Mouse (Mus musculus): ENCODE data around the gene Fam160b1. TPM values are rescaled to one million over a fixed set of nuclear protein-coding genes. Genes with fewer than 3 reads are reported as not detected.

The Fam160b1 gene
- total and polyA plus RNA-seq, 3 experiments, result 4.4 to 7.7 (median 4.8) TPM

DNA sequence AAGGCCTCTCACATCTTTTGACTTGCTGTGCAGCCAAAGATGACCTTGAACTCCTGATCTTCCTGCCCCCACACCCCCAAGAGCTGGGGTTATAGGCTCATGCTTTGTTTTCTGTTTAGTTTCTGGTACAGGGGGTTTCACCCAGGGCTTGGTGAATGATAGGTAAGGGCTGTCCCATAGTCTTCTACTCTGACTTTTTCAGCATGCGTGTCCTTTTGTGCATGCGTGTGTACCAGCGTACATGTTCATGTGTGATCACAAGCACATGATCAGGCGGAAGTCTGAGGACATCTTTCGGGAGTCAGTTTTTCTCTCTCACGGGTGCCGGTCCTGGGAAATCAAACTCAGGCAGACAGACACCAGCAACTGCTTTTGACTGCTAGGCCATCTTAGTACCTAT, 3.1 kb downstream of the Fam160b1 start:
- TF ChIP-seq CHD1 (IDR thresholded peaks at IDR 0.05; ENCODE audit: low read depth, low read length), result no peak
- TF ChIP-seq E2F4 (IDR thresholded peaks at IDR 0.05; ENCODE audit: insufficient replicate concordance, low read depth, low read length), result no peak
- no peak for TF ChIP-seq POLR2AphosphoS2 (IDR thresholded peaks at IDR 0.05; ENCODE audit: low read depth, low read length)
- no peak for TF ChIP-seq MAFK (IDR thresholded peaks at IDR 0.05; ENCODE audit: insufficient replicate concordance, low read length)
- TF ChIP-seq RAD21 (IDR thresholded peaks at IDR 0.05; ENCODE audit: low read depth, low read length), result no peak
- TF ChIP-seq ETS1 (conservative IDR thresholded peaks at IDR 0.05; ENCODE audit: low read depth, low read length), result no peak
- no peak for TF ChIP-seq ELF1 (IDR thresholded peaks at IDR 0.05; ENCODE audit: low read depth, low read length)
- no peak for TF ChIP-seq ZC3H11A (IDR thresholded peaks at IDR 0.05; ENCODE audit: low read depth, low read length)
- TF ChIP-seq MAZ (IDR thresholded peaks at IDR 0.05; ENCODE audit: low read depth, low read length), result no peak
- TF ChIP-seq RCOR1 (conservative IDR thresholded peaks at IDR 0.05; ENCODE audit: low read depth, low read length), result no peak
- no peak for TF ChIP-seq MEF2A (IDR thresholded peaks at IDR 0.05; ENCODE audit: borderline replicate concordance, low read depth, low read length)
- no peak for TF ChIP-seq CTCF (conservative IDR thresholded peaks at IDR 0.05 in 1 of 2, IDR thresholded peaks at IDR 0.05 in 1 of 2; ENCODE audit: low read depth in 2 of 2, low read length in 2 of 2)
- no peak for TF ChIP-seq UBTF (IDR thresholded peaks at IDR 0.05; ENCODE audit: low read depth, low read length)
- TF ChIP-seq USF2 (conservative IDR thresholded peaks at IDR 0.05; ENCODE audit: low read depth, low read length), result no peak
- TF ChIP-seq CHD2 (IDR thresholded peaks at IDR 0.05; ENCODE audit: low read length), result no peak
- TF ChIP-seq HCFC1 (IDR thresholded peaks at IDR 0.05; ENCODE audit: low read depth, low read length), result no peak
- Histone ChIP-seq H3K9me3 (replicated peaks; ENCODE audit: low read length) (no peaks in the 10 kb centered on the region), H3K27me3 (replicated peaks) (no peaks in the 10 kb centered on the region), H3K4me1 (ENCODE audit: control insufficient read depth in 1 of 2, insufficient read depth in 2 of 2) (peaks cover 5 to 27% of the 10 kb centered on the region in 2 experiments; a peak in 2 of 4 replicates), H3K36me3 (replicated peaks in 1 of 2; ENCODE audit: control insufficient read depth in 1 of 2, insufficient read depth in 1 of 2, low read length in 1 of 2) (peaks cover under 1 to 38% of the 10 kb centered on the region in 2 experiments), H3K79me2 (replicated peaks; ENCODE audit: control insufficient read depth, extremely low read depth, insufficient read depth, poor library complexity, severe bottlenecking) (peaks cover 57% of the 10 kb centered on the region), H3K4me3 (replicated peaks in 1 of 3; ENCODE audit: low read depth in 2 of 3, low read length in 2 of 3, poor library complexity in 1 of 3) (no peak overlapping the region), H3K27ac (ENCODE audit: insufficient read depth, low read depth) (no peak overlapping the region), H3K4me2 (ENCODE audit: insufficient read depth, low read depth, poor library complexity, severe bottlenecking) (no peak overlapping the region), H3K9ac (ENCODE audit: insufficient read depth, low read depth) (no peak overlapping the region)
- in situ Hi-C loops (cut with MboI; ENCODE audit: low pct_ligation_motif_present, low pct_unique_long_range_greater_than_20kb, low sequenced_read_pairs), result no loop called here
- dilution Hi-C loops (cut with MboI; ENCODE audit: extremely low pct_ligation_motif_present, extremely low pct_unique_long_range_greater_than_20kb, low sequenced_read_pairs), result no loop called here
- no peak for DNase-seq (ENCODE audit: extremely low read depth)

DNA sequence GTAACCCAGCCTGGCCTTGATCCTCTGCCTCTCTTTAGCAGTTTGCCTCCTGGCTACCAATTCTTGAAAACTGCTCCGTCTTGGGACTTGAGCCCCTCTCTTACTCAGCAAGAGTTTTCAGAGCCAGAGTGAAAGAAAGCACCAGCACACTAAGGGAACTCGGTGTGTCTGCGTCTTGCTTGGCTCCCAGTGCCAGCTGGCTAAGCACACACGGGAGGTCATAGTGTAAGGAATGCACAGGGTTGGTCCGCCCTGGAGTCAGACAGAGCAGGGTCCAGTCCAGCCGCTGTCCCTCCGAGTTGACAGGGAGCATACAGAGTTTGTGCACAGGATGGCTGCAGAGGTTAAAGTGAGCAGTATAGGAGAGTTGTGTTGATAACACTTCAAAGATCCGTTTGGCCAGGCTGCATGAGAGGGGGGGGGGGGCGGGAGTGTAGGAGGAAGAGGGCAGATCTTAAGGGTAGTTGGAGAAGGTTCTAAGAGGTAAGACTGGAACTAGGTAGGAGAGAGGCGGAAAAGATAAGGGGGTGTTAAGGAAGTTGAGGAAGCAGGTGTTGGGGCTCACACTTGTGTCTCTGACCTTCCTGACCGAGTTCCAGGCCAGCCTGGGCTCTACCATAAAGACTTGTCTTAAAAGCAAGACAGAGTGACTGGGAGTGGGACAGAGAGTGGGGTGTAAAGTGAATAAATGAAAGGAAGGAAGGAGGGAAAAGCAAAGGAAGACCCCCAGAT, 4.6 kb downstream of the Fam160b1 start:
- H3K4me1 ChIP-seq (ENCODE audit: control insufficient read depth in 1 of 2, insufficient read depth in 2 of 2), result peaks cover 5 to 27% of the 10 kb centered on the region in 2 experiments; a peak in 2 of 4 replicates
- dilution Hi-C loops (cut with MboI; ENCODE audit: extremely low pct_ligation_motif_present, extremely low pct_unique_long_range_greater_than_20kb, low sequenced_read_pairs) (no loop called here), in situ Hi-C loops (cut with MboI; ENCODE audit: low pct_ligation_motif_present, low pct_unique_long_range_greater_than_20kb, low sequenced_read_pairs) (no loop called here)
- H3K4me3 ChIP-seq (replicated peaks in 1 of 3; ENCODE audit: low read depth in 2 of 3, low read length in 2 of 3, poor library complexity in 1 of 3), result no peak overlapping the region
- DNase-seq (ENCODE audit: extremely low read depth), result no peak
- no peak overlapping the region for H3K4me2 ChIP-seq (ENCODE audit: insufficient read depth, low read depth, poor library complexity, severe bottlenecking)
- TF ChIP-seq E2F4 (IDR thresholded peaks at IDR 0.05; ENCODE audit: insufficient replicate concordance, low read depth, low read length), result no peak
- no peak for TF ChIP-seq RCOR1 (conservative IDR thresholded peaks at IDR 0.05; ENCODE audit: low read depth, low read length)
- TF ChIP-seq UBTF (IDR thresholded peaks at IDR 0.05; ENCODE audit: low read depth, low read length), result no peak
- TF ChIP-seq MYC (IDR thresholded peaks at IDR 0.05; ENCODE audit: low read depth, low read length), result no peak
- no peak for TF ChIP-seq SMC3 (IDR thresholded peaks at IDR 0.05; ENCODE audit: low read depth, low read length)
- TF ChIP-seq ZKSCAN1 (IDR thresholded peaks at IDR 0.05; ENCODE audit: borderline replicate concordance, low read depth, low read length), result no peak
- TF ChIP-seq ETS1 (conservative IDR thresholded peaks at IDR 0.05; ENCODE audit: low read depth, low read length), result no peak
- no peak for TF ChIP-seq GABPA (IDR thresholded peaks at IDR 0.05; ENCODE audit: insufficient replicate concordance, low read depth, low read length)
- no peak for TF ChIP-seq NRF1 (IDR thresholded peaks at IDR 0.05; ENCODE audit: low read depth, low read length)
- TF ChIP-seq SIN3A (IDR thresholded peaks at IDR 0.05; ENCODE audit: low read length), result no peak
- TF ChIP-seq ZC3H11A (IDR thresholded peaks at IDR 0.05; ENCODE audit: low read depth, low read length), result no peak
- no peak for TF ChIP-seq NELFE (IDR thresholded peaks at IDR 0.05; ENCODE audit: low read depth, low read length)
- no peak for TF ChIP-seq EP300 (IDR thresholded peaks at IDR 0.05; ENCODE audit: low read length)
- no peak for TF ChIP-seq MAFK (IDR thresholded peaks at IDR 0.05; ENCODE audit: insufficient replicate concordance, low read length)
- no peak for TF ChIP-seq POLR2A (IDR thresholded peaks at IDR 0.05; ENCODE audit: low read depth, low read length)
- no peak for TF ChIP-seq PAX5 (IDR thresholded peaks at IDR 0.05; ENCODE audit: low read length)
- no peak for TF ChIP-seq CHD2 (IDR thresholded peaks at IDR 0.05; ENCODE audit: low read length)
- no peak for TF ChIP-seq JUND (conservative IDR thresholded peaks at IDR 0.05; ENCODE audit: low read depth, low read length)
- H3K27me3 ChIP-seq (replicated peaks), result no peaks in the 10 kb centered on the region
- no peak overlapping the region for H3K9ac ChIP-seq (ENCODE audit: insufficient read depth, low read depth)
- peaks cover 12 to 54% of the 10 kb centered on the region in 2 experiments for H3K36me3 ChIP-seq (replicated peaks in 1 of 2; ENCODE audit: control insufficient read depth in 1 of 2, insufficient read depth in 1 of 2, low read length in 1 of 2)
- H3K79me2 ChIP-seq (replicated peaks; ENCODE audit: control insufficient read depth, extremely low read depth, insufficient read depth, poor library complexity, severe bottlenecking), result peaks cover 43% of the 10 kb centered on the region
- H3K27ac ChIP-seq (ENCODE audit: insufficient read depth, low read depth), result no peak overlapping the region
- no peaks in the 10 kb centered on the region for H3K9me3 ChIP-seq (replicated peaks; ENCODE audit: low read length)
